Mouse (Mus musculus) MEL (cell line): ENCODE measurements at regions not wholly inside any gene's neighbourhood (a gene's known extent, or its start where the extent isn't known, plus 50 kb on each side); places are given as distances from the start of the nearest gene placed in this dataset.

Source experiments
- CTCF ChIP-seq, 3 experiments: IDR thresholded peaks in 2 of 3; conservative IDR thresholded peaks in 1 of 3; 2 replicates each; pipeline ENCODE4 v1.5.1; 2011 to 2012; ENCODE audit warnings: low read length in 3 of 3, low read depth in 2 of 3, mild to moderate bottlenecking in 2 of 3, improper control_type of control experiment in 1 of 3, inconsistent platforms in 1 of 3, mixed read lengths in 1 of 3, moderate library complexity in 1 of 3; ENCODE audit not compliant: control insufficient read depth in 1 of 3, insufficient read depth in 1 of 3, poor library complexity in 1 of 3, severe bottlenecking in 1 of 3
- EP300 ChIP-seq, 2 experiments: IDR thresholded peaks; 2 replicates each; pipeline ENCODE4 v1.6.1; 2011; ENCODE audit warnings: improper control_type of control experiment in 2 of 2, low read length in 2 of 2, low read depth in 1 of 2, mild to moderate bottlenecking in 1 of 2
- ETS1 ChIP-seq: IDR thresholded peaks from 2 replicates; pipeline ENCODE4 v1.6.1; 2012; ENCODE audit warnings: low read depth, mild to moderate bottlenecking, inconsistent platforms, low read length, improper control_type of control experiment, moderate library complexity
- MAFK ChIP-seq: IDR thresholded peaks from 2 replicates; pipeline ENCODE4 v1.6.1; 2011; ENCODE audit warnings: low read depth, mild to moderate bottlenecking, low read length, improper control_type of control experiment, borderline replicate concordance
- NRF1 ChIP-seq: IDR thresholded peaks from 2 replicates; pipeline ENCODE4 v1.6.1; 2014; ENCODE audit warnings: low read depth, mild to moderate bottlenecking, inconsistent platforms, low read length, improper control_type of control experiment, moderate library complexity; ENCODE audit not compliant: poor library complexity, insufficient read depth, severe bottlenecking
- POLR2A ChIP-seq, 2 experiments: IDR thresholded peaks; 2 replicates each; pipeline ENCODE4 v1.6.1; 2011 to 2012; ENCODE audit warnings: low read length in 2 of 2, mild to moderate bottlenecking in 2 of 2, control low read depth in 1 of 2, improper control_type of control experiment in 1 of 2, low read depth in 1 of 2, moderate library complexity in 1 of 2; ENCODE audit not compliant: control insufficient read depth in 1 of 2, insufficient read depth in 1 of 2, poor library complexity in 1 of 2
- POLR2AphosphoS5 ChIP-seq: IDR thresholded peaks from 2 replicates; pipeline ENCODE4 v1.6.1; 2012; ENCODE audit warnings: low read depth, borderline replicate concordance, mild to moderate bottlenecking, inconsistent platforms, low read length, moderate library complexity, mixed read lengths
- USF1 ChIP-seq: IDR thresholded peaks from 2 replicates; pipeline ENCODE4 v1.6.1; 2014; ENCODE audit warnings: low read depth, mild to moderate bottlenecking, inconsistent platforms, low read length, improper control_type of control experiment, moderate library complexity
- ZC3H11A ChIP-seq: IDR thresholded peaks from 2 replicates; pipeline ENCODE4 v1.6.1; 2012; ENCODE audit warnings: low read depth, mild to moderate bottlenecking, inconsistent platforms, low read length, improper control_type of control experiment

- TF ChIP-seq CTCF (IDR thresholded peaks at IDR 0.05 in 2 of 3, conservative IDR thresholded peaks at IDR 0.05 in 1 of 3; ENCODE audit: control insufficient read depth in 1 of 3, insufficient read depth in 1 of 3, low read depth in 2 of 3, low read length in 3 of 3, poor library complexity in 1 of 3, severe bottlenecking in 1 of 3) (no peak), MAFK (no peak), ZC3H11A (no peak), NRF1 (no peak), POLR2A (IDR thresholded peaks at IDR 0.05; ENCODE audit: control insufficient read depth in 1 of 2, insufficient read depth in 1 of 2, low read depth in 1 of 2, low read length in 2 of 2, poor library complexity in 1 of 2) (no peak), EP300 (IDR thresholded peaks at IDR 0.05; ENCODE audit: low read depth in 1 of 2, low read length in 2 of 2) (no peak), ETS1 (no peak), POLR2AphosphoS5 (no peak), USF1 (no peak)
Measured at GRCm38 (mm10) chr2:74391064-74391463, 188.2 kb downstream of the Lnpk start.
